Mouse (Mus musculus) lung, adult 2 months (tissue): Measurements from ENCODE around the gene Kif3c.

Source experiments
- CTCF ChIP-seq: fragments of 200-500 bp; IDR thresholded peaks from 2 replicates; pipeline ENCODE4 v1.5.1; 2011; ENCODE audit warnings: mild to moderate bottlenecking, low read length, control low read depth; ENCODE audit not compliant: insufficient read depth
- POLR2A ChIP-seq: fragments of 200-500 bp; IDR thresholded peaks from 2 replicates; pipeline ENCODE4 v1.6.1; 2011; ENCODE audit warnings: low read depth, mild to moderate bottlenecking, control low read depth, low read length, borderline replicate concordance; ENCODE audit errors: extremely low read depth

DNA sequence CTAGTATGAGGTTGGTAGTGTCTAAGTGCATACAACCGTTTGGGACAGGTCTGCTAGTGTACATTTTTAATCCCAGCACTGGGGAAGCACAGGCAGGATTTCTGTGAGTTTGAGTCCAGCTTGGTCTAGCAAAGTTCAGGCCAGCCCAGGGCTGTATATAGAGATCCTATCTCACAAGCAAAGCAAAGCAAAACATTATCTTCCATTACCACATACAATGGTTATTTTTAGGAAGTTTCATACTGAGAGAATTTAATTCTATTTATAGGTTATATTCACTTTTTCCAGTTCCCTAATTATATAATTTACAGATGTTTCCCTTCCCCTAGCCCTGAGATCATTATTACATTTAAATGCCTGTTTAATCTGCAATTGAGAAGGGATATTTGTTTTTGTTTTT is 26.3 kb downstream of the Kif3c start:
- no peak for TF ChIP-seq POLR2A
- TF ChIP-seq CTCF, result no peak
